Mouse (Mus musculus): ENCODE results near the gene Gm10322. TPM values are rescaled to one million over a fixed set of nuclear protein-coding genes. Genes with fewer than 3 reads are reported as not detected.

Gene Gm10322
- total and polyA plus RNA-seq, 3 experiments = not detected

- H3K4me2 ChIP-seq (ENCODE audit: insufficient read depth, low read depth, poor library complexity, severe bottlenecking) = no peak overlapping the region
- peaks cover 0 to 8% of the 10 kb centered on the region in 2 experiments for H3K36me3 ChIP-seq (replicated peaks in 1 of 2; ENCODE audit: control insufficient read depth in 1 of 2, insufficient read depth in 1 of 2, low read length in 1 of 2)
- in situ Hi-C loops (cut with MboI; ENCODE audit: low pct_ligation_motif_present, low pct_unique_long_range_greater_than_20kb, low sequenced_read_pairs) = no loop called here
- H3K9me3 ChIP-seq (replicated peaks; ENCODE audit: low read length) = peaks cover 8% of the 10 kb centered on the region
- no peak for TF ChIP-seq CHD1 (IDR thresholded peaks at IDR 0.05; ENCODE audit: low read depth, low read length)
- no peak for TF ChIP-seq USF2 (conservative IDR thresholded peaks at IDR 0.05; ENCODE audit: low read depth, low read length)
- TF ChIP-seq E2F4 (IDR thresholded peaks at IDR 0.05; ENCODE audit: insufficient replicate concordance, low read depth, low read length) = no peak
- no peak for TF ChIP-seq KAT2A (IDR thresholded peaks at IDR 0.05; ENCODE audit: insufficient replicate concordance, low read length)
- TF ChIP-seq ZNF384 (IDR thresholded peaks at IDR 0.05; ENCODE audit: low read depth, low read length) = no peak
- dilution Hi-C loops (cut with MboI; ENCODE audit: extremely low pct_ligation_motif_present, extremely low pct_unique_long_range_greater_than_20kb, low sequenced_read_pairs) = no loop called here
- H3K9ac ChIP-seq (ENCODE audit: insufficient read depth, low read depth) = no peak overlapping the region
- H3K4me1 ChIP-seq (ENCODE audit: control insufficient read depth in 1 of 2, insufficient read depth in 2 of 2) = peaks cover 5 to 24% of the 10 kb centered on the region in 2 experiments
- H3K4me3 ChIP-seq (replicated peaks in 1 of 3; ENCODE audit: low read depth in 2 of 3, low read length in 2 of 3, poor library complexity in 1 of 3) = no peak overlapping the region
- no peaks in the 10 kb centered on the region for H3K79me2 ChIP-seq (replicated peaks; ENCODE audit: control insufficient read depth, extremely low read depth, insufficient read depth, poor library complexity, severe bottlenecking)
- no peak overlapping the region for H3K27ac ChIP-seq (ENCODE audit: insufficient read depth, low read depth)
- DNase-seq (ENCODE audit: extremely low read depth) = no peak
- H3K27me3 ChIP-seq (replicated peaks) = no peaks in the 10 kb centered on the region
These were observed 47.0 kb upstream of the Gm10322 start for GRCm38 (mm10) chr10:59568665-59569480.

GRCm38 (mm10) chr10:59569481-59569869 lies 46.4 kb upstream of the Gm10322 start:
- H3K36me3 ChIP-seq (replicated peaks in 1 of 2; ENCODE audit: control insufficient read depth in 1 of 2, insufficient read depth in 1 of 2, low read length in 1 of 2) = peaks cover 0 to 8% of the 10 kb centered on the region in 2 experiments
- H3K9me3 ChIP-seq (replicated peaks; ENCODE audit: low read length) = peaks cover 11% of the 10 kb centered on the region
- H3K9ac ChIP-seq (ENCODE audit: insufficient read depth, low read depth) = no peak overlapping the region
- H3K79me2 ChIP-seq (replicated peaks; ENCODE audit: control insufficient read depth, extremely low read depth, insufficient read depth, poor library complexity, severe bottlenecking) = no peaks in the 10 kb centered on the region
- TF ChIP-seq CHD2 (IDR thresholded peaks at IDR 0.05; ENCODE audit: low read length) = no peak
- TF ChIP-seq SIN3A (IDR thresholded peaks at IDR 0.05; ENCODE audit: low read length) = no peak
- TF ChIP-seq MYC (IDR thresholded peaks at IDR 0.05; ENCODE audit: low read depth, low read length) = no peak
- no peak for TF ChIP-seq MXI1 (IDR thresholded peaks at IDR 0.05; ENCODE audit: low read depth, low read length)
- no peak for TF ChIP-seq SMC3 (IDR thresholded peaks at IDR 0.05; ENCODE audit: low read depth, low read length)
- no peak for TF ChIP-seq MEF2A (IDR thresholded peaks at IDR 0.05; ENCODE audit: borderline replicate concordance, low read depth, low read length)
- no peak for TF ChIP-seq RAD21 (IDR thresholded peaks at IDR 0.05; ENCODE audit: low read depth, low read length)
- no peak for TF ChIP-seq ZKSCAN1 (IDR thresholded peaks at IDR 0.05; ENCODE audit: borderline replicate concordance, low read depth, low read length)
- TF ChIP-seq ELF1 (IDR thresholded peaks at IDR 0.05; ENCODE audit: low read depth, low read length) = no peak
- TF ChIP-seq GABPA (IDR thresholded peaks at IDR 0.05; ENCODE audit: insufficient replicate concordance, low read depth, low read length) = no peak
- no peak for TF ChIP-seq TBP (conservative IDR thresholded peaks at IDR 0.05; ENCODE audit: low read depth, low read length)
- H3K4me3 ChIP-seq (replicated peaks in 1 of 3; ENCODE audit: low read depth in 2 of 3, low read length in 2 of 3, poor library complexity in 1 of 3) = no peak overlapping the region
- H3K4me2 ChIP-seq (ENCODE audit: insufficient read depth, low read depth, poor library complexity, severe bottlenecking) = no peak overlapping the region
- in situ Hi-C loops (cut with MboI; ENCODE audit: low pct_ligation_motif_present, low pct_unique_long_range_greater_than_20kb, low sequenced_read_pairs) = no loop called here
- no peaks in the 10 kb centered on the region for H3K27me3 ChIP-seq (replicated peaks)
- DNase-seq (ENCODE audit: extremely low read depth) = no peak
- peaks cover 4 to 23% of the 10 kb centered on the region in 2 experiments for H3K4me1 ChIP-seq (ENCODE audit: control insufficient read depth in 1 of 2, insufficient read depth in 2 of 2)
- no peak overlapping the region for H3K27ac ChIP-seq (ENCODE audit: insufficient read depth, low read depth)
- dilution Hi-C loops (cut with MboI; ENCODE audit: extremely low pct_ligation_motif_present, extremely low pct_unique_long_range_greater_than_20kb, low sequenced_read_pairs) = no loop called here
